Mouse (Mus musculus) G1E (cell line): ENCODE results near the gene Nbr1.

Experiments
- CTCF ChIP-seq: IDR thresholded peaks from 2 replicates; pipeline ENCODE4 v1.5.1; 2012; ENCODE audit warnings: low read depth, low read length, inconsistent platforms, mixed read lengths
- GATA1 ChIP-seq: IDR thresholded peaks from 2 replicates; pipeline ENCODE4 v1.6.1; 2012; ENCODE audit warnings: borderline replicate concordance, low read length, inconsistent platforms, mixed read lengths
- GATA2 ChIP-seq: IDR thresholded peaks from 2 replicates; pipeline ENCODE4 v1.6.1; 2012; ENCODE audit warnings: low read depth, low read length, inconsistent platforms, borderline replicate concordance
- TAL1 ChIP-seq: conservative IDR thresholded peaks from 2 replicates; pipeline ENCODE4 v1.6.1; 2012; ENCODE audit warnings: low read depth, low read length, inconsistent platforms, mixed read lengths

DNA sequence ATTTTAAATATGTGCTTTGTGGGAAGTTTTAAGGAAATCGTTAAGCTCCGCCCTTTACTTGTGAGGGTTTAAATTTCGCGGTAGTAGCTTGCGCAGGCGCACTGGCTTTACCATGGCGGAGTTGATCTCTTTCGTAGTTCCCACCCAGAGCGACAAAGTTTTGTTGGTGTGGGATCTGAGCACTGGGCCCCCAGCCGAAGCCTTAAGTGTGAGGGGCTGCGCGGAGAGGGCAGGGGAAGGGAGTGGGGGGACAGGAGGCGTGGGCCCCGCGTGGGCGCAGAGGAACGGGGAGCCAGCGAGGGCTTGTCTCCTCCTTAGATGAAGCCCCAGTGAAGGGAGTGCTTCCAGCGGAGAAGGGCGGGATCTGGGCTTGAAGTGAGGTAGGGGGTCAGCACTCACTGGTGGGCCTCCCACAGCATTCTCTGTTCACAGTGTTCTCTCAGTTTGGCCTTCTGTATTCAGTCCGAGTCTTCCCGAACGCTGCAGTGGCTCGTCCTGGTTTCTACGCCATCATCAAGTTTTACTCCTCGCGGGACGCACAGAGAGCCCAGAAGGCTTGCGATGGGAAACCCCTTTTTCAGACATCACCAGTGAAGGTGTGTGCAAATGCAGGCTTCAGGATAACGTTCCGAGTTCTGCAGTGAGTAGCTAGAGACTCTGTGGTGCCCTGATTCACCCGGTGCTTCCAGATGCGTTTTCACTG, 76.1 kb downstream of the Nbr1 start:
- no peak for TF ChIP-seq GATA1
- TF ChIP-seq CTCF: no peak
- no peak for TF ChIP-seq TAL1
- TF ChIP-seq GATA2: no peak
